Mouse (Mus musculus) hindbrain, embryonic 10.5 days (tissue): ENCODE results near the gene Dpy19l2. TPM values are rescaled to one million over a fixed set of nuclear protein-coding genes. Genes with fewer than 3 reads are reported as not detected.

Experiments
- DNase-seq: peaks from one replicate; pipeline ENCODE4 v3.0.0-alpha.2; 2017; ENCODE audit warnings: low spot score
- H3K27ac ChIP-seq: fragments of 300-500 bp; sonication (generic); 2 replicates; pipeline ENCODE4 v1.5.1; 2016; ENCODE audit warnings: mild to moderate bottlenecking, moderate library complexity
- H3K27me3 ChIP-seq: fragments of 300-500 bp; sonication (generic); 2 replicates; pipeline ENCODE4 v1.6.1; 2016; ENCODE audit warnings: mild to moderate bottlenecking; ENCODE audit not compliant: poor library complexity, insufficient read depth, severe bottlenecking
- H3K36me3 ChIP-seq: fragments of 300-500 bp; sonication (generic); 2 replicates; pipeline ENCODE4 v1.6.1; 2016; ENCODE audit warnings: mild to moderate bottlenecking, moderate library complexity
- H3K4me1 ChIP-seq: fragments of 300-500 bp; sonication (generic); replicated peaks from 2 replicates; pipeline ENCODE4 v1.6.1; 2016; ENCODE audit warnings: mild to moderate bottlenecking
- H3K4me3 ChIP-seq: fragments of 300-500 bp; sonication (generic); 2 replicates; pipeline ENCODE4 v1.5.1; 2016; ENCODE audit warnings: mild to moderate bottlenecking, moderate library complexity
- H3K9me3 ChIP-seq: fragments of 300-500 bp; sonication (generic); 2 replicates; pipeline ENCODE4 v1.6.1; 2016; ENCODE audit warnings: mild to moderate bottlenecking, moderate library complexity
- WGBS: fragments of 180-500 bp; shearing (Covaris S2); methylation state at CpG from one replicate; pipeline ENCODE4 v1.1.7; 2016; 5-methylcytosine and 5-hydroxymethylcytosine counted together
- polyA plus RNA-seq: library from polyadenylated mRNA; unstranded; fragments of >200 nt; fragmentation: Nextera tagmentation; extraction: Ambion mirVana; gene quantifications from 2 replicates; pipeline ENCODE4 v1.2.1, GENCODE M21; 2016

Dpy19l2 gene
- polyA plus RNA-seq, 1 experiment from 2014 or later: 0.46 TPM

DNA sequence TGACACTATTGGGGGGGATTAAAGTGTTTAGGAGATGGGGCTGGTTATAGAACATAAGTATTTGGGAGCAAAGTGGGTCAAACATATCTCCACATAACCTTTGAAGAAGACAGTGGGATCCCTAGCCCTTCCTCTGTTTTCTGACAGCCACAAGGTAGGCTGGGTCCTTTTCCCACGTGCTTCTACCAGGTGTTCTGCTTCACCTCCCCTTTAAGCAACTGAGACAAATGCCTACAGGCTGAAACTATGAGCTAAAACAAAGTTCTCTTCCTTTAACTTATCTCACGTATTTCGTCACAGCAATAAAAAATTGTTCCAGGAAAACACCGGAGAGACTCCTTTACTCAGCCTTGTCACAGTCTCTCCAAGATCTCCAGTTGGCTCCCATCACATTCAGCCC is 187.2 kb downstream of the Dpy19l2 start:
- H3K36me3 ChIP-seq: no peaks in the 10 kb centered on the region
- no peaks in the 10 kb centered on the region for H3K27me3 ChIP-seq
- H3K9me3 ChIP-seq: no peaks in the 10 kb centered on the region
- H3K4me3 ChIP-seq: no peak overlapping the region
- H3K27ac ChIP-seq: no peak overlapping the region
- 85% methylated on average over 4 of the region's 4 CpGs for WGBS
- DNase-seq: no peak
- H3K4me1 ChIP-seq: peaks cover 1% of the 10 kb centered on the region; the same call in 1 of the 2 replicates

Other genes starting within 250 kb of the Dpy19l2 start
- 4.9 and 9.2 TPM in 2 replicates for gene Dpy19l1, start 193.2 kb downstream of the Dpy19l2 start, polyA plus RNA-seq
- not detected in 2 replicates for gene Cypt4, start 71.1 kb downstream of the Dpy19l2 start, polyA plus RNA-seq
- 3.3 and 4.3 TPM in 2 replicates for gene Tbx20, start 78.0 kb upstream of the Dpy19l2 start, polyA plus RNA-seq